Mouse (Mus musculus): ENCODE measurements around the gene Clcc1. TPM values are rescaled to one million over a fixed set of nuclear protein-coding genes. Genes with fewer than 3 reads are reported as not detected.
A peak's percentile ranks its signal among the peaks of the same experiment; 100 is the strongest.

Gene Clcc1
- polyA plus RNA-seq, 1 experiment from 2014 or later = 64.5 TPM

DNA sequence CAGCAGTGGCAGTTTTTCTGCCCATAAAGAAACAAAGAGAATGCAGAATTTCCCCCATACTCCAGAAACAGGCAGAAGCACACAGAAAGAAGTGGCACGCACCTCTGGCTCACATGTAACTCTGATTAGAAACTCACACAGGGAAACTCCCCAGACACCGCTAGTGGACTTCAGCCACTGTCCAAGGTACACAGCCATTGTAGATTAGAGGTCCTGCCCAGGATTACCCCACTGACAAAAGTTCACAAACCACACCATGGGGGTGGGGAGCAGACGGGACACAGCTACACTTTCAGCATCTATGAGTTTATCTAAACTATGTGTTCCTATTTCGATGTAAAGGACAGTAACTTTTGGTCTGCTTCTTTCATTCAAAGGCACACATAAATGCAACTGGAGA is 61.1 kb downstream of the Clcc1 start:
- Histone ChIP-seq H3K27ac (ENCODE audit: low read depth, low read length) (no peak overlapping the region), H3K36me3 (ENCODE audit: control insufficient read depth, insufficient read depth, low read length) (no peaks in the 10 kb centered on the region), H3K4me3 (ENCODE audit: low read depth, low read length) (no peak overlapping the region), H3K9me3 (ENCODE audit: control insufficient read depth, low read length) (no peaks in the 10 kb centered on the region), H3K4me2 (replicated peaks; ENCODE audit: low read depth, low read length) (no peak overlapping the region), H3K27me3 (ENCODE audit: control insufficient read depth, insufficient read depth, low read length) (no peaks in the 10 kb centered on the region), H3K9ac (ENCODE audit: low read depth, low read length) (no peak overlapping the region), H3K4me1 (replicated peaks; ENCODE audit: control insufficient read depth, insufficient read depth, low read length) (no peaks in the 10 kb centered on the region)
- ATAC-seq (ENCODE audit: low FRiP score) = no peak
- no peak for DNase-seq (ENCODE audit: low spot score)
- WGBS = 95% methylated on average over 4 of the region's 4 CpGs

DNA sequence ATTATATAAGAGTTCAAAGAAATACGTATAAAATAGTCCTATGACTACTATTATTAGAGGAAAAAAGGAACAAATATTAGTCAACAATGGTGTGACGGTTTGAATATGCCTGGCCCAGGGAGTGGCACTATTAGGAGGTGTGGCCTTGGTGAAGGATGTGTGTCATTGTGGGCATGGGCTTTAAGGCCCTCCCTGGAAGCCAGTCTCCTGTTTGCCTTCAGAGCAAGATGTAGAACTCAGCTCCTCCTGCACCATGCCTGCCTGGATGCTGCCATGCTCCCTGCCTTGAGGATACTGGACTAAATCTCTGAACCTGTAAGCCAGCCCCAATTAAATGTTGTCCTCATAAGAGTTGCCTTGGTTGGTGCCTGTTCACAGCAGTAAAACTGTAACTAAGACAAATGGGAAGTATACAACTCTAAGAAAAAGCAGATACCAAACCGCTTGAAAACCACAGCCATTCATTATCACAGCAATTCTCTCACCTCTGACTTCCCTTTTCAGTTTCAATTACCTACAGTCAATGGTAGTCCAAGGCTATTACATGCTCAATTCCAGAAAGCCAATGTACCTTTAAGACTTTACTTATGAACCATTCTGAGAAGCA is 64.3 kb downstream of the Clcc1 start:
- DNase-seq (ENCODE audit: low spot score) (no peak), ATAC-seq (ENCODE audit: low FRiP score) (no peak)
- Histone ChIP-seq H3K4me3 (ENCODE audit: low read depth, low read length) (no peak overlapping the region), H3K27me3 (ENCODE audit: control insufficient read depth, insufficient read depth, low read length) (no peaks in the 10 kb centered on the region), H3K4me1 (replicated peaks; ENCODE audit: control insufficient read depth, insufficient read depth, low read length) (0 out of 2 replicates have a peak, but pooled peaks cover 5% of the 10 kb centered on the region), H3K9ac (ENCODE audit: low read depth, low read length) (no peak overlapping the region), H3K4me2 (replicated peaks; ENCODE audit: low read depth, low read length) (no peak overlapping the region), H3K36me3 (ENCODE audit: control insufficient read depth, insufficient read depth, low read length) (no peaks in the 10 kb centered on the region), H3K27ac (ENCODE audit: low read depth, low read length) (no peak overlapping the region), H3K9me3 (ENCODE audit: control insufficient read depth, low read length) (no peaks in the 10 kb centered on the region)
- 87% methylated on average over 3 of the region's 3 CpGs for WGBS

DNA sequence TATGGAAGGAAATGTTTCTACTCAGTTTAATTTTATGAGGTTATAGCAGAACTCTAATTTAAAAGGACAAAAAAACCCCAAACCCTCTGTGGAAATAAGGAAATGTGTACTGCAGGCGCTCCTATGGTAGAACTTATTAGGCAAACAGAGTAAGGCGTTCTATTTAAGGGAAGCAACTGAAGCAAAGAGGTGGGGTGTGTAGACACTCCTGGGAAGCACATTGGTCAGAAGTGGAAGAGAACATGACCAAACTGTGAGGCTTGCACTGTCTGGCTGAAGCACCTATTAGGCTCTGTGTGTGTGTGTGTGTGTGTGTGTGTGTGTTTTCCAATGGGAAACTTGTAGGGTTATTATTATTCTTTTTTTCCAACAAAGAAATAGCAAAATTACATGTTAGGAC is 65.6 kb downstream of the Clcc1 start:
- no peak overlapping the region for H3K4me2 ChIP-seq (replicated peaks; ENCODE audit: low read depth, low read length)
- no peaks in the 10 kb centered on the region for H3K9me3 ChIP-seq (ENCODE audit: control insufficient read depth, low read length)
- no peak overlapping the region for H3K4me3 ChIP-seq (ENCODE audit: low read depth, low read length)
- H3K36me3 ChIP-seq (ENCODE audit: control insufficient read depth, insufficient read depth, low read length) = no peaks in the 10 kb centered on the region
- H3K27ac ChIP-seq (ENCODE audit: low read depth, low read length) = no peak overlapping the region
- H3K27me3 ChIP-seq (ENCODE audit: control insufficient read depth, insufficient read depth, low read length) = no peaks in the 10 kb centered on the region
- no peak for ATAC-seq (ENCODE audit: low FRiP score)
- H3K9ac ChIP-seq (ENCODE audit: low read depth, low read length) = no peak overlapping the region
- 0 out of 2 replicates have a peak, but pooled peaks cover 5% of the 10 kb centered on the region for H3K4me1 ChIP-seq (replicated peaks; ENCODE audit: control insufficient read depth, insufficient read depth, low read length)
- DNase-seq (ENCODE audit: low spot score) = no peak
- WGBS = 91% methylated on average over 2 of the region's 2 CpGs

DNA sequence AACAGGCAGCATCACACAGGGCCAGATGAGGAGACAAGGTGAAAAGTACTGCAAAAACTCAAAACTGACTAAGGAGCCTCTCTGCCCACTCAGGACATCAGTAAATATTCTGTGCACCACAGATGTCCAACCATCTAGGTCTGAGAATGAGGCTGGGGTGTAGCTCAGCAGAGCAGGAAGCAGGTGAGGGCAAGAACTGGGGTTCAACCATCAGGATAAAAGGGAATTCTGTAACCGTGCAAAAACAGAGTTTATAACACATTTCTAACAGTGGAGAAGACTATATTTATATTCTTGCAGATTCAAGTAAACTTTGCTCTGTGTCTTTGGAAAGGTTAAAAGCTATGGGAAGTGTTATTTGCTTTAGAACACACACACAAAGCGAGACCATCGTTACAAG is 66.0 kb downstream of the Clcc1 start:
- Histone ChIP-seq H3K9ac (ENCODE audit: low read depth, low read length) (no peak overlapping the region), H3K27me3 (ENCODE audit: control insufficient read depth, insufficient read depth, low read length) (no peaks in the 10 kb centered on the region), H3K36me3 (ENCODE audit: control insufficient read depth, insufficient read depth, low read length) (no peaks in the 10 kb centered on the region), H3K27ac (ENCODE audit: low read depth, low read length) (no peak overlapping the region), H3K9me3 (ENCODE audit: control insufficient read depth, low read length) (no peaks in the 10 kb centered on the region), H3K4me2 (replicated peaks; ENCODE audit: low read depth, low read length) (peak overlapping the region; percentile 55), H3K4me1 (replicated peaks; ENCODE audit: control insufficient read depth, insufficient read depth, low read length) (0 out of 2 replicates have a peak, but pooled peaks cover 5% of the 10 kb centered on the region), H3K4me3 (ENCODE audit: low read depth, low read length) (no peak overlapping the region)
- DNase-seq (ENCODE audit: low spot score) (no peak), ATAC-seq (ENCODE audit: low FRiP score) (no peak)
- WGBS = 90% methylated on average over 3 of the region's 3 CpGs

DNA sequence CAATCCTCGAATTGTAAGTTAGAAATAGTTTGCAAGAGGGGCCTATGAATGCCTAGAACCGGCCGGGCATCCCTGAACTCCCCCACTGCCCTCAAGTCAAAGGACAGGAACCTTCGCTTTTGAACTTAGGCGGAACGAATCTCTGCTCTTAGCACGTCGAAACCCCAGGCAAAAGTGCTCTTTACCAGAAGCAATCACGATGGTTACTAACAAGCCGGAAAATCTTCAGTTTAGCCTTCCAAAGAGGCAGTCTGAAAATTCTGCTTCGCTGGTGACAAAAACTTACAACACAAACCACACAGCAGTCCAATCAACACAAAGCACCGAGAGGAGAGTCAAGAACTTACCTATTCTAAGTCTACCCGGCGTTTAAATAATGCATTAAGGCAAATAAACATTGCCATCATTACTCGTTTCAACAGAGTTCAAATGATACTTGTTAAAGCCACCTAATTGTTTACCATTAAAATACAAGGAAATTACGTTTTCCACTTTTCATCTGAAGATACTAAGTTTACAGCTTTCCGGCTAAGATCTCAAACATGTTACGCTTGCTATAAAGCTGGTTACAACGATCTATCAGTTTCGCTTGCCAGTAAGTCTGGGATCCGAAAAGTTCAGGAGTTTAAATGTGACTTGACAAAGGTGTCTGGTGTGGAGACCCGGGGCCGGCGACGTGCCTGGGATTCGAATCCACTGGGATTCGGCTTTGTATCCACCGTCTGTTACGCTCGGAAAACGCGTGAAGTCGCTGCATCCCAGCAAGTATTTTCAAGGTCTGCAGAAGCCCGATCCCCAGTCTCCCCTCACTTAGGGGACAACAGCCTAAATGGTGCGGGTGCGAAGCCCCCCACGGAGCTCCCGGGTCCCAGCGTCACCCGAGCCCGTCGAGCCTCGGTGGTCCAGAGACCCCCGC is 67.6 kb downstream of the Clcc1 start:
- no peaks in the 10 kb centered on the region for H3K9me3 ChIP-seq (ENCODE audit: control insufficient read depth, low read length)
- no peak for ATAC-seq (ENCODE audit: low FRiP score)
- DNase-seq (ENCODE audit: low spot score) = peak; percentile 79
- under 1% methylated on average over 41 of the region's 44 CpGs for WGBS
- H3K4me3 ChIP-seq (ENCODE audit: low read depth, low read length) = peak overlapping the region; percentile 69
- H3K27ac ChIP-seq (ENCODE audit: low read depth, low read length) = peak overlapping the region; percentile 93
- peak overlapping the region; percentile 55 for H3K4me2 ChIP-seq (replicated peaks; ENCODE audit: low read depth, low read length)
- H3K27me3 ChIP-seq (ENCODE audit: control insufficient read depth, insufficient read depth, low read length) = no peaks in the 10 kb centered on the region
- peak overlapping the region; percentile 82 for H3K9ac ChIP-seq (ENCODE audit: low read depth, low read length)
- no peaks in the 10 kb centered on the region for H3K36me3 ChIP-seq (ENCODE audit: control insufficient read depth, insufficient read depth, low read length)
- H3K4me1 ChIP-seq (replicated peaks; ENCODE audit: control insufficient read depth, insufficient read depth, low read length) = 0 out of 2 replicates have a peak, but pooled peaks cover 5% of the 10 kb centered on the region

DNA sequence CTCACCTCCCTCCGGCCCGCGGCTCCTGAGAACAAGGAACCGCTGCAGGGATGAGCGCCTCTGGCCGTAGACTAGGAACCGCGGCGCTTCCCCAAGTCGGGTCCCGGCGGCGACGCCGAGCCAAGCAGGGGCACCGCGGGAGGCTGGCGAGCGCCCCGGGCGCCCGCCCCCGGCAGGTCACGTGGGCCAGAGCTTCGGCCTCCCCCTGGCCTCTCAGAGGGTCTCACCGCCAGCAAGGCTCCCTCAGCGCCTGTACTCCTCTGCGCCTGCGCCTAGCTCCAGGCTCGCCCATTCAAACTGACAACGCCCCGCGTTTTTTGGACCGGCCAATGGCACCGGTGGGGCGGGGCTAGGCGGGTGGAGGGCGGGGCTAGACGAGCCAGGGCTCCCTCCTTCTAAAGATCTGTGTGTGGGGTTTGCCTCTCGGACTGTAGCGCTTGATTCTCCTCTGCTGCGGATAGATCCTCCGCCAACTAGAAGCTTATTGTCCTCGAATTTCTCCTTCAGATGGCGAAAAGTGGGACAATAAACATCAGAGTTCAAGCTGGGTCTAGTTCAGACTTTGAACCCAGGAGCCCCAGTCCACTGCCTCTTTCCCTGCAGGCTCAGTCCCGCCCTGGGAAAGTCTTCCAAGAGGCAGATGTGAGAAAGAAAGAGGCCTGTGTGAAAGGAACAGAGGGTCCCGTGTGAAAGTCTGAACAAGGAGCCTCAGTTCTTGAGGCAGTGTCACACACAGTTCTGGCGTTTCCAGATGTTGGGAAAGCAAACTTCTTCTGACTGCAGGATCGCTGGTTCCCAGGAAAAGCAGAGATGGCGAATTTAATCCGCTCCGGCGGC is 68.5 kb downstream of the Clcc1 start, which contains the start of gene Gpsm2:
Gene Gpsm2, minus strand, starts transcription at position 274 of the 837 bp plus-strand sequence.
- DNase-seq (ENCODE audit: low spot score) (peak; percentile 99), ATAC-seq (ENCODE audit: low FRiP score) (peak; percentile 98)
- Histone ChIP-seq H3K27ac (ENCODE audit: low read depth, low read length) (peak within 1 kb of the TSS; percentile 93), H3K9me3 (ENCODE audit: control insufficient read depth, low read length) (no peaks in the 10 kb centered on the region), H3K4me2 (replicated peaks; ENCODE audit: low read depth, low read length) (peak within 1 kb of the TSS; percentile 55), H3K27me3 (ENCODE audit: control insufficient read depth, insufficient read depth, low read length) (no peaks in the 10 kb centered on the region), H3K36me3 (ENCODE audit: control insufficient read depth, insufficient read depth, low read length) (no peaks in the 10 kb centered on the region), H3K4me3 (ENCODE audit: low read depth, low read length) (peak within 1 kb of the TSS; percentile 69), H3K4me1 (replicated peaks; ENCODE audit: control insufficient read depth, insufficient read depth, low read length) (0 out of 2 replicates have a peak, but pooled peaks cover 5% of the 10 kb centered on the region), H3K9ac (ENCODE audit: low read depth, low read length) (peak within 1 kb of the TSS; percentile 82)
- 4% methylated on average over 51 of the region's 53 CpGs for WGBS

DNA sequence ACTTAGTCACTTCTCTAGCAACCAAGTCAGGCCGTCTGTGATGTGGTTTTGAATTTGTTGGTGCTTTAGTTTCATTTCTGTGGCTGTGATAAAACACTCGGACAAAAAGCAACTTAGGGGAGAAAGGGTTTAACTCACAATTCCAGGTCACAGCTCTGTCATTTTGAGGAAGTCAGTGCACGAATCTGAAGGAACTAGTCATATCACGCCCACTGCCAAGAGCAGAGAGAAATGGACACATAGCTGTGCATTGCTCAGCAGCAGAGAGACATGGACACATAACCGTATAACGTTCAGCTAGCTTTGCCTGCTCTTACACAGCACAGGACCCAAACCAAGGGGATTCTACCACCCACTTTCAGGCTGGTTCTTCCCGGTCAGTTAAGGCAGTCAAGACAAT is 72.7 kb downstream of the Clcc1 start:
- DNase-seq (ENCODE audit: low spot score) (no peak), ATAC-seq (ENCODE audit: low FRiP score) (no peak)
- WGBS = 91% methylated on average over 7 of the region's 7 CpGs
- Histone ChIP-seq H3K4me1 (replicated peaks; ENCODE audit: control insufficient read depth, insufficient read depth, low read length) (no peaks in the 10 kb centered on the region), H3K27ac (ENCODE audit: low read depth, low read length) (no peak overlapping the region), H3K36me3 (ENCODE audit: control insufficient read depth, insufficient read depth, low read length) (no peaks in the 10 kb centered on the region), H3K9me3 (ENCODE audit: control insufficient read depth, low read length) (no peaks in the 10 kb centered on the region), H3K4me2 (replicated peaks; ENCODE audit: low read depth, low read length) (no peak overlapping the region), H3K9ac (ENCODE audit: low read depth, low read length) (no peak overlapping the region), H3K4me3 (ENCODE audit: low read depth, low read length) (no peak overlapping the region), H3K27me3 (ENCODE audit: control insufficient read depth, insufficient read depth, low read length) (no peaks in the 10 kb centered on the region)

DNA sequence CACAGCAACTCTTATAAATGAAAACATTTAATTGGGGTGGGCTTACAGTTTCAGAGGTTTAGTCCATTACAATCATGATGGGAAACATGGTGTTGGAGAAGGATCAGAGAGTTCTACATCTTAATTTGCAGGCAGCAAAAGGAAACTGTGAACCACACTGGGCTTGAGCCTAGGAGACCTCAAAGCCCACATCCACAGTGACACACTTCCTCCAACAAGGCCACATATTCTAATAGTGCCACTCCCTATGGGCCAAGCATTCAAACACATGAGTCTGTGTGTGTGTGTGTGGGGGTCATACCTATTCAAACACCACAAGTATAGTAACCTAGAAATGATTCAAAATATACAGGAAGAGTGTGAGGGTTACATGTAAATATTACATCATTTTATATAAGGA is 73.6 kb downstream of the Clcc1 start:
- Histone ChIP-seq H3K27ac (ENCODE audit: low read depth, low read length) (no peak overlapping the region), H3K4me1 (replicated peaks; ENCODE audit: control insufficient read depth, insufficient read depth, low read length) (no peaks in the 10 kb centered on the region), H3K9ac (ENCODE audit: low read depth, low read length) (no peak overlapping the region), H3K4me2 (replicated peaks; ENCODE audit: low read depth, low read length) (no peak overlapping the region), H3K9me3 (ENCODE audit: control insufficient read depth, low read length) (no peaks in the 10 kb centered on the region), H3K36me3 (ENCODE audit: control insufficient read depth, insufficient read depth, low read length) (no peaks in the 10 kb centered on the region), H3K27me3 (ENCODE audit: control insufficient read depth, insufficient read depth, low read length) (no peaks in the 10 kb centered on the region), H3K4me3 (ENCODE audit: low read depth, low read length) (no peak overlapping the region)
- ATAC-seq (ENCODE audit: low FRiP score) (no peak), DNase-seq (ENCODE audit: low spot score) (no peak)
